In the genomic region with DNA sequence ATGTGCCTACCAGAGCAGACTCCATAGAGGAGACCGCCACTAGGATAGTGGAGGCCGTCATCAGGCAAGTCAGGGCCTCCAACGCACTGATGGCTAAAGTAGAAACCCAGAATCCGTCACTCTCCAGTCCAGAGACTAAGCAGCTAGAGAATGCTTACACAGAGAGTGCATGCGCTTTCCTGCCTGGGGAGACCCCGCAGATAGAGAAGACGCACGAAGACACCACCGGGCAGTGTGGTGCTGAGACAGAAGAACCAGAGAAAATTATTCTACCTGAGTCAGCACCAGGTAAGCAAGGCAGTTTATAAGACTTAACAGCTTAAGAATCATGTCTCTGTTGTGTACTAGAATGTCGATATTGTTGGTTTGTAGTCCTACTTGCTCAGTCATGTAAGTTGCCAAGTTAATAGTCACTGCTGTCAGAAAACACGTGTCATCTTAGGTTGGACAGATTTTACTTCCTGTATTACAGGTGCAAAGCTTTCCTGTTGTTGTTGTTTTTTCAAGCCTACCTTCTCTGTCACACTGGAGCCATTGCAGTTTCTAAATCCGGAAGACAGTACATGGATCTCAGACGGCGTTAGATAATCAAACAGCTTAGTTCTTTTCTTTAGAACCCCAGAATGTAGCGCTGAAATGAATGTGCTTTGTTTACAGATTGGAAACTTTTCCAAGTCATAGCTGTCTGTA, we compare ENCODE assay signal across 9 mouse cellular contexts.
DNase-seq lines count a peak whose midpoint lies in the region; ATAC-seq and TF ChIP-seq lines count a peak whose summit lies in the region.
"Had no signal": no experiment of that assay in that cellular context is flagged by ENCODE, and none has a peak within 500 bp of the region (broad histone marks: within the 10 kb centered on the region; RNA-seq: fewer than 3 reads in every experiment).

No protein-coding gene starts in this region.

- H3K9me3 ChIP-seq in embryonic facial prominence, embryonic 14.5 days (ENCODE audit: control insufficient read depth, low read length): no peaks in the 10 kb centered on the region
- no peaks in the 10 kb centered on the region for H3K9me3 ChIP-seq in embryonic facial prominence, embryonic 10.5 days
- H3K9me3 ChIP-seq in heart, embryonic 16.5 days (replicated peaks; ENCODE audit: control insufficient read depth, low read length): no peaks in the 10 kb centered on the region
- no peaks in the 10 kb centered on the region for H3K9me3 ChIP-seq in forebrain, embryonic 11.5 days (ENCODE audit: control insufficient read depth, low read length)

- H3K4me2 ChIP-seq in embryonic facial prominence, embryonic 14.5 days (ENCODE audit: low read depth, low read length): no peak overlapping the region
- H3K4me2 ChIP-seq in heart, embryonic 16.5 days (ENCODE audit: low read depth, low read length): peak overlapping the region; percentile 41; the same call in 1 of the 2 replicates
- no peak overlapping the region for H3K4me2 ChIP-seq in forebrain, embryonic 11.5 days (ENCODE audit: low read depth, low read length, severe bottlenecking)

- no peak for TF ChIP-seq CTCF in liver, adult 2 months (IDR thresholded peaks at IDR 0.05; ENCODE audit: low read depth, low read length)

- no peak overlapping the region for H3K9ac ChIP-seq in embryonic facial prominence, embryonic 14.5 days (ENCODE audit: low read depth, low read length)
- H3K9ac ChIP-seq in liver, adult 2 months (ENCODE audit: low read depth, low read length): peak overlapping the region; percentile 73
- peak overlapping the region; percentile 24; the same call in 1 of the 2 replicates for H3K9ac ChIP-seq in heart, embryonic 16.5 days (ENCODE audit: low read length)
- no peak overlapping the region for H3K9ac ChIP-seq in forebrain, embryonic 11.5 days (ENCODE audit: low read length)

- no peaks in the 10 kb centered on the region for H3K27me3 ChIP-seq in embryonic facial prominence, embryonic 14.5 days (replicated peaks; ENCODE audit: control insufficient read depth, insufficient read depth, low read length)
- no peaks in the 10 kb centered on the region for H3K27me3 ChIP-seq in embryonic facial prominence, embryonic 10.5 days (replicated peaks; ENCODE audit: low read depth, poor library complexity, severe bottlenecking)
- H3K27me3 ChIP-seq in liver, adult 2 months (ENCODE audit: control insufficient read depth, insufficient read depth, low read length): no peaks in the 10 kb centered on the region
- no peaks in the 10 kb centered on the region for H3K27me3 ChIP-seq in heart, embryonic 16.5 days (ENCODE audit: control insufficient read depth, insufficient read depth, low read length)
- H3K27me3 ChIP-seq in forebrain, embryonic 11.5 days (ENCODE audit: control insufficient read depth, insufficient read depth, low read length): no peaks in the 10 kb centered on the region

- H3K4me1 ChIP-seq in embryonic facial prominence, embryonic 14.5 days (ENCODE audit: control insufficient read depth, insufficient read depth, low read length): no peaks in the 10 kb centered on the region; the same call in 1 of the 2 replicates
- H3K4me1 ChIP-seq in embryonic facial prominence, embryonic 10.5 days: peaks cover 10% of the 10 kb centered on the region; the same call in 1 of the 2 replicates
- H3K4me1 ChIP-seq in liver, adult 2 months (ENCODE audit: control insufficient read depth, insufficient read depth, low read length): peaks cover 24% of the 10 kb centered on the region
- H3K4me1 ChIP-seq in heart, embryonic 16.5 days (ENCODE audit: control insufficient read depth, insufficient read depth, low read length): peaks cover 60% of the 10 kb centered on the region
- no peaks in the 10 kb centered on the region for H3K4me1 ChIP-seq in forebrain, embryonic 11.5 days (replicated peaks; ENCODE audit: control insufficient read depth, insufficient read depth, low read length)

- no peak overlapping the region for H3K4me3 ChIP-seq in embryonic facial prominence, embryonic 14.5 days (ENCODE audit: low read depth, low read length)
- H3K4me3 ChIP-seq in embryonic facial prominence, embryonic 10.5 days: no peak overlapping the region
- H3K4me3 ChIP-seq in liver, adult 2 months (ENCODE audit: insufficient read depth, low read depth, low read length): peak overlapping the region; percentile 45
- H3K4me3 ChIP-seq in heart, embryonic 16.5 days (ENCODE audit: low read length): no peak overlapping the region
- no peak overlapping the region for H3K4me3 ChIP-seq in forebrain, embryonic 11.5 days (ENCODE audit: low read depth, low read length)

- ATAC-seq in embryonic facial prominence, embryonic 14.5 days (ENCODE audit: low read depth): no peak
- ATAC-seq in heart, embryonic 16.5 days (replicated peaks; ENCODE audit: extremely low read depth, insufficient read depth, low FRiP score): no peak
- ATAC-seq in megakaryocyte, adult 5-6 weeks (ENCODE audit: poor library complexity, severe bottlenecking): 0 out of 2 replicates have a peak, but pooled peaks have one; percentile 17
- no peak for ATAC-seq in forebrain, embryonic 11.5 days (replicated peaks; ENCODE audit: low FRiP score)
- ATAC-seq: hindbrain, postnatal 0 days had no signal

- 85% methylated on average over 15 of the region's 15 CpGs for WGBS in embryonic facial prominence, embryonic 14.5 days
- WGBS in embryonic facial prominence, embryonic 10.5 days: 92% methylated on average over 15 of the region's 15 CpGs
- 45% methylated on average over 15 of the region's 15 CpGs for WGBS in liver, adult 2 months
- WGBS in heart, embryonic 16.5 days: 67% methylated on average over 15 of the region's 15 CpGs
- WGBS in forebrain, embryonic 11.5 days: 91% methylated on average over 15 of the region's 15 CpGs

- peaks cover 44% of the 10 kb centered on the region for H3K36me3 ChIP-seq in embryonic facial prominence, embryonic 14.5 days (ENCODE audit: control insufficient read depth, insufficient read depth, low read length)
- H3K36me3 ChIP-seq in embryonic facial prominence, embryonic 10.5 days (replicated peaks): peaks cover 52% of the 10 kb centered on the region
- peaks cover 16% of the 10 kb centered on the region for H3K36me3 ChIP-seq in liver, adult 2 months (ENCODE audit: control insufficient read depth, insufficient read depth, low read length)
- peaks cover 30% of the 10 kb centered on the region for H3K36me3 ChIP-seq in heart, embryonic 16.5 days (ENCODE audit: control insufficient read depth, insufficient read depth)
- no peaks in the 10 kb centered on the region; the same call in 1 of the 2 replicates for H3K36me3 ChIP-seq in forebrain, embryonic 11.5 days (ENCODE audit: control insufficient read depth, insufficient read depth, low read length)

- peaks cover 20% of the 10 kb centered on the region; the same call in 1 of the 2 replicates for H3K79me2 ChIP-seq in liver, adult 2 months (ENCODE audit: control insufficient read depth, insufficient read depth, low read length)

- no peak for DNase-seq in embryonic facial prominence, embryonic 14.5 days (ENCODE audit: low spot score)
- no peak for DNase-seq in embryonic facial prominence, embryonic 10.5 days (ENCODE audit: low spot score)
- peak; percentile 79 for DNase-seq in liver, adult 2 months (ENCODE audit: extremely low read depth, low read depth, low spot score)
- DNase-seq in liver: no peak
- no peak for DNase-seq in right cerebral cortex, adult 18-20 months
- no peak for DNase-seq in forebrain, embryonic 11.5 days (ENCODE audit: low spot score)

- 0 out of 2 replicates have a peak overlapping the region, but pooled peaks have one; percentile 58 for H3K27ac ChIP-seq in embryonic facial prominence, embryonic 14.5 days (replicated peaks; ENCODE audit: low read depth, low read length)
- H3K27ac ChIP-seq in embryonic facial prominence, embryonic 10.5 days (replicated peaks): no peak overlapping the region
- peak overlapping the region; percentile 80 for H3K27ac ChIP-seq in liver, adult 2 months (replicated peaks; ENCODE audit: insufficient read depth, low read depth, low read length)
- peak overlapping the region; percentile 81 for H3K27ac ChIP-seq in heart, embryonic 16.5 days (ENCODE audit: low read length)
- no peak overlapping the region for H3K27ac ChIP-seq in forebrain, embryonic 11.5 days (ENCODE audit: low read depth, low read length)
- H3K27ac ChIP-seq: hindbrain, postnatal 0 days had no signal

- no peak for TF ChIP-seq POLR2A in liver, adult 2 months (IDR thresholded peaks at IDR 0.05; ENCODE audit: extremely low read depth, insufficient read depth, low read length)

Comparison
In these comparisons a context has a peak if more than half of its experiments do, and no peak if none do; other contexts are left out.
1. H3K27ac ChIP-seq: peak in embryonic facial prominence, embryonic 14.5 days (single experiment), liver, adult 2 months (single experiment) and heart, embryonic 16.5 days (single experiment); none in embryonic facial prominence, embryonic 10.5 days (single experiment) and forebrain, embryonic 11.5 days (single experiment).
2. H3K9ac ChIP-seq: peak in liver, adult 2 months (single experiment) and heart, embryonic 16.5 days (single experiment); none in embryonic facial prominence, embryonic 14.5 days (single experiment) and forebrain, embryonic 11.5 days (single experiment).